In genomic region chr4:108329840-108330239, GRCm38 (mm10) we compare ENCODE assay signal across 17 mouse cellular contexts. TPM values are rescaled to one million over a fixed set of nuclear protein-coding genes. Genes with fewer than 3 reads are reported as not detected.
DNase-seq lines count a peak whose midpoint lies in the region; ATAC-seq and TF ChIP-seq lines count a peak whose summit lies in the region.
"Had no signal": no experiment of that assay in that cellular context is flagged by ENCODE, and none has a peak within 500 bp of the region (broad histone marks: within the 10 kb centered on the region; RNA-seq: fewer than 3 reads in every experiment).

No protein-coding gene starts in this region.

- H3K36me3 ChIP-seq in liver, embryonic 15.5 days (replicated peaks), result peaks cover 9% of the 10 kb centered on the region; the same call in 1 of the 2 replicates
- H3K36me3 ChIP-seq in intestine, postnatal 0 days (ENCODE audit: control insufficient read depth, insufficient read depth), result peaks cover 16% of the 10 kb centered on the region; the same call in 1 of the 2 replicates

- TF ChIP-seq CTCF in intestine, postnatal 0 days (IDR thresholded peaks at IDR 0.05; ENCODE audit: low read depth), result no peak

- no peaks in the 10 kb centered on the region for H3K9me3 ChIP-seq in liver, embryonic 15.5 days (replicated peaks)
- H3K9me3 ChIP-seq in intestine, postnatal 0 days (ENCODE audit: control insufficient read depth), result no peaks in the 10 kb centered on the region
- H3K9me3 ChIP-seq: embryonic facial prominence, embryonic 10.5 days; forebrain, embryonic 13.5 days; G1E; heart, embryonic 15.5 days; hindbrain, embryonic 15.5 days had no signal

- peak; percentile 26 for DNase-seq in cerebellum, adult 9-11 months
- DNase-seq in cerebellum, adult 9-10 months, result no peak
- DNase-seq in liver, result no peak
- no peak for DNase-seq in thymus, adult 18-20 months
- DNase-seq: adrenal gland, postnatal 25 days; cerebellum, postnatal 10 days; forebrain, postnatal 0 days; gastrocnemius, postnatal 14 days; heart, adult 2 months had no signal

- ATAC-seq in liver, embryonic 15.5 days (ENCODE audit: insufficient read depth), result no peak
- ATAC-seq in intestine, postnatal 0 days, result no peak
- ATAC-seq: forebrain, embryonic 13.5 days; forebrain, postnatal 0 days had no signal

- H3K9ac ChIP-seq in liver, embryonic 15.5 days, result no peak overlapping the region
- H3K9ac ChIP-seq in intestine, postnatal 0 days (ENCODE audit: low read depth, low read length), result no peak overlapping the region
- H3K9ac ChIP-seq: forebrain, embryonic 13.5 days; forebrain, postnatal 0 days; heart, embryonic 15.5 days; hindbrain, embryonic 15.5 days had no signal

- peaks cover 33% of the 10 kb centered on the region for H3K4me1 ChIP-seq in liver, embryonic 15.5 days (replicated peaks)
- H3K4me1 ChIP-seq in intestine, postnatal 0 days (replicated peaks; ENCODE audit: control insufficient read depth, insufficient read depth, low read length), result peaks cover 4% of the 10 kb centered on the region; the same call in 1 of the 2 replicates

- H3K27me3 ChIP-seq in liver, embryonic 15.5 days, result no peaks in the 10 kb centered on the region
- H3K27me3 ChIP-seq in intestine, postnatal 0 days (replicated peaks; ENCODE audit: control insufficient read depth, insufficient read depth, low read length), result no peaks in the 10 kb centered on the region
- H3K27me3 ChIP-seq: forebrain, embryonic 13.5 days; heart, embryonic 15.5 days; hindbrain, embryonic 15.5 days had no signal

- WGBS in liver, embryonic 15.5 days (ENCODE audit: insufficient replicate concordance), result 75% methylated on average over 6 of the region's 6 CpGs
- 85% methylated on average over 6 of the region's 6 CpGs for WGBS in intestine, postnatal 0 days

- H3K4me2 ChIP-seq in liver, embryonic 15.5 days, result no peak overlapping the region
- H3K4me2 ChIP-seq in intestine, postnatal 0 days (replicated peaks; ENCODE audit: low read depth), result no peak overlapping the region
- H3K4me2 ChIP-seq: forebrain, embryonic 13.5 days; heart, embryonic 11.5 days; heart, embryonic 15.5 days; hindbrain, embryonic 15.5 days had no signal

- H3K4me3 ChIP-seq in liver, embryonic 15.5 days (replicated peaks), result no peak overlapping the region
- H3K4me3 ChIP-seq in intestine, postnatal 0 days (ENCODE audit: low read depth, low read length), result no peak overlapping the region
- H3K4me3 ChIP-seq: embryonic facial prominence, embryonic 10.5 days; forebrain, embryonic 13.5 days; heart, adult 2 months; heart, embryonic 15.5 days; hindbrain, embryonic 15.5 days had no signal

- H3K27ac ChIP-seq in liver, embryonic 15.5 days (replicated peaks), result 0 out of 2 replicates have a peak overlapping the region, but pooled peaks have one; percentile 1
- peak overlapping the region; percentile 7; the same call in 1 of the 2 replicates for H3K27ac ChIP-seq in intestine, postnatal 0 days (ENCODE audit: low read depth, low read length)
- H3K27ac ChIP-seq: embryonic facial prominence, embryonic 10.5 days; forebrain, embryonic 13.5 days; heart, adult 2 months; heart, embryonic 15.5 days; hindbrain, embryonic 15.5 days had no signal

RNA-seq across cellular contexts. Expression of gene Coa7, which starts 1.9 kb away (rescaled TPM):
- polyA plus RNA-seq in liver, embryonic 15.5 days (2015; fragmentation: Nextera tagmentation; extraction: Ambion mirVana), result 21.9 and 24.6 TPM in 2 replicates
- 83.6 and 91.4 TPM in 2 replicates for polyA plus RNA-seq in intestine, postnatal 0 days (2015; fragmentation: Nextera tagmentation; extraction: Ambion mirVana)

RNA-seq across cellular contexts. Expression of gene Zyg11b, which starts 28.9 kb away (rescaled TPM):
- polyA plus RNA-seq in liver, embryonic 15.5 days (2015; fragmentation: Nextera tagmentation; extraction: Ambion mirVana), result 2.3 and 2.4 TPM in 2 replicates
- polyA plus RNA-seq in intestine, postnatal 0 days (2015; fragmentation: Nextera tagmentation; extraction: Ambion mirVana), result 4.0 and 4.3 TPM in 2 replicates

RNA-seq across cellular contexts. Expression of gene Shisal2a, which starts 53.3 kb away (rescaled TPM):
- 0.26 and 0.35 TPM in 2 replicates for polyA plus RNA-seq in liver, embryonic 15.5 days (2015; fragmentation: Nextera tagmentation; extraction: Ambion mirVana)
- polyA plus RNA-seq in intestine, postnatal 0 days (2015; fragmentation: Nextera tagmentation; extraction: Ambion mirVana), result 0.50 and 0.55 TPM in 2 replicates
- polyA plus RNA-seq: G1E; heart, adult 2 months had no signal
